Mouse (Mus musculus): Measurements from ENCODE around the gene Calcoco1. TPM values are rescaled to one million over a fixed set of nuclear protein-coding genes. Genes with fewer than 3 reads are reported as not detected.

The Calcoco1 gene
- total and polyA plus RNA-seq, 2 experiments from 2014 or later: 36.9 to 42.6 TPM

GRCm38 (mm10) chr15:102673548-102673947 lies 48.4 kb downstream of the Calcoco1 start:
- Histone ChIP-seq H3K27me3 (ENCODE audit: insufficient read depth, low read length) (no peaks in the 10 kb centered on the region), H3K4me2 (ENCODE audit: low read depth) (peak overlapping the region; percentile 79), H3K36me3 (ENCODE audit: insufficient read depth) (peaks cover 4% of the 10 kb centered on the region; the same call in 1 of the 2 replicates), H3K9ac (no peak overlapping the region), H3K4me3 (ENCODE audit: low read depth, low read length) (peak overlapping the region; percentile 20; the same call in 1 of the 2 replicates), H3K27ac (ENCODE audit: low read depth, low read length) (peak overlapping the region; percentile 99), H3K9me3 (ENCODE audit: low read length) (no peaks in the 10 kb centered on the region), H3K4me1 (ENCODE audit: insufficient read depth) (peaks cover 34% of the 10 kb centered on the region)
- peak; percentile 83 for DNase-seq
- TF ChIP-seq CTCF (IDR thresholded peaks at IDR 0.05; ENCODE audit: low read depth): no peak
- ATAC-seq: peak; percentile 62
- whole genome bisulfite sequencing: 6% methylated on average over 10 of the region's 10 CpGs

GRCm38 (mm10) chr15:102672215-102673071 lies 49.5 kb downstream of the Calcoco1 start, which contains the start of gene Atp5g2:
Gene Atp5g2 (minus strand): TSS chr15:102672352.
- H3K4me1 ChIP-seq (ENCODE audit: insufficient read depth): peaks cover 34% of the 10 kb centered on the region
- H3K4me3 ChIP-seq (ENCODE audit: low read depth, low read length): peak within 1 kb of the TSS; percentile 63
- H3K27me3 ChIP-seq (ENCODE audit: insufficient read depth, low read length): no peaks in the 10 kb centered on the region
- H3K4me2 ChIP-seq (ENCODE audit: low read depth): peak within 1 kb of the TSS; percentile 79
- ATAC-seq (no peak), DNase-seq (peak; percentile 64)
- H3K9ac ChIP-seq: peak within 1 kb of the TSS; percentile 87
- no peak for TF ChIP-seq CTCF (IDR thresholded peaks at IDR 0.05; ENCODE audit: low read depth)
- WGBS: 3% methylated on average over 37 of the region's 37 CpGs
- H3K27ac ChIP-seq (ENCODE audit: low read depth, low read length): peak within 1 kb of the TSS; percentile 99
- H3K36me3 ChIP-seq (ENCODE audit: insufficient read depth): peaks cover 6% of the 10 kb centered on the region
- no peaks in the 10 kb centered on the region for H3K9me3 ChIP-seq (ENCODE audit: low read length)

GRCm38 (mm10) chr15:102671721-102672214 lies 50.2 kb downstream of the Calcoco1 start:
- Histone ChIP-seq H3K9me3 (ENCODE audit: low read length) (no peaks in the 10 kb centered on the region), H3K36me3 (ENCODE audit: insufficient read depth) (peaks cover 13% of the 10 kb centered on the region), H3K27ac (ENCODE audit: low read depth, low read length) (peak overlapping the region; percentile 99), H3K4me3 (ENCODE audit: low read depth, low read length) (peak overlapping the region; percentile 63), H3K9ac (peak overlapping the region; percentile 87), H3K4me1 (ENCODE audit: insufficient read depth) (peaks cover 34% of the 10 kb centered on the region), H3K27me3 (ENCODE audit: insufficient read depth, low read length) (no peaks in the 10 kb centered on the region), H3K4me2 (ENCODE audit: low read depth) (peak overlapping the region; percentile 79)
- DNase-seq (peak; percentile 74), ATAC-seq (peak; percentile 32; the same call in 1 of the 2 replicates)
- WGBS: 1% methylated on average over 32 of the region's 34 CpGs
- TF ChIP-seq CTCF (IDR thresholded peaks at IDR 0.05; ENCODE audit: low read depth): no peak

- no peaks in the 10 kb centered on the region for H3K9me3 ChIP-seq (ENCODE audit: low read length)
- peak overlapping the region; percentile 63 for H3K4me3 ChIP-seq (ENCODE audit: low read depth, low read length)
- ATAC-seq (peak; percentile 90), DNase-seq (peak; percentile 100)
- peak; percentile 99 for TF ChIP-seq CTCF (IDR thresholded peaks at IDR 0.05; ENCODE audit: low read depth)
- H3K4me1 ChIP-seq (ENCODE audit: insufficient read depth): peaks cover 34% of the 10 kb centered on the region
- H3K9ac ChIP-seq: peak overlapping the region; percentile 96
- H3K36me3 ChIP-seq (ENCODE audit: insufficient read depth): peaks cover 21% of the 10 kb centered on the region
- whole genome bisulfite sequencing: under 1% methylated on average over 43 of the region's 53 CpGs
- no peaks in the 10 kb centered on the region for H3K27me3 ChIP-seq (ENCODE audit: insufficient read depth, low read length)
- peak overlapping the region; percentile 99 for H3K27ac ChIP-seq (ENCODE audit: low read depth, low read length)
- peak overlapping the region; percentile 81 for H3K4me2 ChIP-seq (ENCODE audit: low read depth)
Observed at GRCm38 (mm10) chr15:102670767-102671575, 51.0 kb downstream of the Calcoco1 start.

GRCm38 (mm10) chr15:102670281-102670680 lies 51.7 kb downstream of the Calcoco1 start:
- Histone ChIP-seq H3K36me3 (ENCODE audit: insufficient read depth) (peaks cover 25% of the 10 kb centered on the region), H3K4me1 (ENCODE audit: insufficient read depth) (peaks cover 34% of the 10 kb centered on the region), H3K4me3 (ENCODE audit: low read depth, low read length) (peak overlapping the region; percentile 63), H3K9me3 (ENCODE audit: low read length) (no peaks in the 10 kb centered on the region), H3K9ac (peak overlapping the region; percentile 96), H3K27me3 (ENCODE audit: insufficient read depth, low read length) (no peaks in the 10 kb centered on the region), H3K27ac (ENCODE audit: low read depth, low read length) (peak overlapping the region; percentile 96), H3K4me2 (ENCODE audit: low read depth) (peak overlapping the region; percentile 81)
- ATAC-seq (no peak), DNase-seq (peak; percentile 40)
- WGBS: 7% methylated on average over 6 of the region's 6 CpGs
- no peak for TF ChIP-seq CTCF (IDR thresholded peaks at IDR 0.05; ENCODE audit: low read depth)

GRCm38 (mm10) chr15:102669571-102669970 lies 52.4 kb downstream of the Calcoco1 start:
- DNase-seq: no peak
- Histone ChIP-seq H3K27me3 (ENCODE audit: insufficient read depth, low read length) (no peaks in the 10 kb centered on the region), H3K9ac (peak overlapping the region; percentile 96; the same call in 1 of the 2 replicates), H3K4me2 (ENCODE audit: low read depth) (peak overlapping the region; percentile 81), H3K4me3 (ENCODE audit: low read depth, low read length) (no peak overlapping the region), H3K4me1 (ENCODE audit: insufficient read depth) (peaks cover 34% of the 10 kb centered on the region), H3K27ac (ENCODE audit: low read depth, low read length) (no peak overlapping the region), H3K9me3 (ENCODE audit: low read length) (no peaks in the 10 kb centered on the region), H3K36me3 (ENCODE audit: insufficient read depth) (peaks cover 32% of the 10 kb centered on the region)
- TF ChIP-seq CTCF (IDR thresholded peaks at IDR 0.05; ENCODE audit: low read depth): no peak
- WGBS: 84% methylated on average over 8 of the region's 8 CpGs
- no peak for ATAC-seq
